Mouse (Mus musculus): ENCODE results near the gene Clcf1. TPM values are rescaled to one million over a fixed set of nuclear protein-coding genes. Genes with fewer than 3 reads are reported as not detected.
"Not testable (repeated sequence)": the region's sequence is repeated elsewhere in the genome, so short reads cannot be mapped to it uniquely, and the experiment has no call there.

Clcf1 gene
- total RNA-seq, 2 experiments from 2014 or later: 0.15 TPM; not detected in 1

DNA sequence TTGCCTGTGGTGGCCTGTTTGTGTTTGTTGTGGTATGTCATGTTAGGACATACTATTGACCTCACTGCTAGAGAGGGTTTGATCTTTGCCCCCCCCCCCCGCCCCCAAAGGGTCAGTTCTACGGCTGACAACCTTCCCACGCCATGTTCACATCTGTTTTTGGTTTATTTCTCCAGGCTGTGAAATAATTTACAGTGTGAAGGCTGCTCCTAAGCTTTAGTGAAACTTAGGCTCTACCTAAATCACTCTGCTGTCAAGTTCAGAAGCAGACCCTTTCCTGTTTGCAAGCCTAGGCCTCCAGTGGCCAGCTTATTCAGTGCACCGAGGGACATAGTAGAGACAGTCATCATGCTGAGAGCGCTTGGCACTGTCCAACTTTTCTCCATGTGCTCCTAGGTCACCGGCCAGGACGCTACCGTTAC, 26.2 kb downstream of the Clcf1 start:
- ATAC-seq (replicated peaks; ENCODE audit: low FRiP score, poor library complexity, severe bottlenecking): no peak

DNA sequence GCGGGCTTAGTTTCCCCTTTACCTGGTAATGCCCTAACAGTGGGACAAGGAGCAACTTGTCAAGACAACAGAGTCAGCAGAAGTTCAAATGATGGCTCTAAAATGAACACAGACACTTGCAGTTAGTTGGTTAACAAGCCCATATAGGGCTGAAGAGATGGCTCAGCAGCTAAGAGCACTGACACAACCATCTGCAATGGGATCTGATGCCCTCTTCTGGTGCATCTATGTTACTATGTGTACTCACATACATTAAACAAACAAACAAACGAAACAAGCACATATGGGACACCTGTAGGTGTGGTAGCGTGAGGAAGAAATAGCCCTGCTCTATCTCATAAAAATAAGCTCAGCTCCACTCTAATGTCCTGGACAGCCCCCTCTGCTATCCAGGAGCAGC, 28.4 kb downstream of the Clcf1 start:
- ATAC-seq (replicated peaks; ENCODE audit: low FRiP score, poor library complexity, severe bottlenecking): 0 out of 2 replicates have a peak, but pooled peaks have one; percentile 42

DNA sequence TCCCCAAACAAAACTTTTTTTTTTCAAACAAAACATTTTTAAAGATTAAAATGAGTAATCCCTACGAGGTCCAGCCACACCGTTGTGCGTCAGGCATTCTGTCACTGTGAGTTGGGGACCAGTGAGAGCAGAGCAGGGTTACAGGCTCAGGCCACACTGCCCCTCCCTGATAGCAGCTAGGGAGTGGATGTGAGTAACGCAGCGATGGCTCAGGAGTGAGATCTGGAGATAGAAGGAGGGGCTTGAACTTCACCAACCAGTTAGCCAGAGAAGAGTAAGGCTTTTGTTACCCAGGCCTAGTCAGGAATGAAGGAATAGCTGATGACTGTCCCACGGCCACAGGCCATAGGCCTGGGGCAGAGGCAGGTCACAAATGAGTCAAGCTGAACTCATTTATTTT, 30.7 kb downstream of the Clcf1 start:
- no peak for ATAC-seq (replicated peaks; ENCODE audit: low FRiP score, poor library complexity, severe bottlenecking)

DNA sequence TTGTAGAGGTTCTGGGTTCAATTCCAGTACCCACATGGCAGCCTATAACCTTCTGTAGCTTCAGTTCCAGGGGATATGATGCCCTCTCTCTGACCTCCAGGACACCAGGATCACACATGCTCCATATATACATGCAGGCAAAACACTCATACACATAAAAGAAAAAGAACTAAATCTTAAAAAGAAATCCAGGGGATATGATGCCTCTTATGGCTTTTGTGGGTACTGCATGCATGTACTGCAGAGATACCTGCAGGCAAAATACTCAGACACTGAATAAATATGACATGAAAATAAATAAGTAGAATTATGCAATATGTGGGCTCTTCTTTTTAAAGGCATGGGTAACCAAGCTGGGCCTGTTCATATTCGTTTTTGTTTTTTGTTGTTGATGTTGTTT, 33.0 kb downstream of the Clcf1 start:
- 0 out of 2 replicates have a peak, but pooled peaks have one; percentile 42 for ATAC-seq (replicated peaks; ENCODE audit: low FRiP score, poor library complexity, severe bottlenecking)

DNA sequence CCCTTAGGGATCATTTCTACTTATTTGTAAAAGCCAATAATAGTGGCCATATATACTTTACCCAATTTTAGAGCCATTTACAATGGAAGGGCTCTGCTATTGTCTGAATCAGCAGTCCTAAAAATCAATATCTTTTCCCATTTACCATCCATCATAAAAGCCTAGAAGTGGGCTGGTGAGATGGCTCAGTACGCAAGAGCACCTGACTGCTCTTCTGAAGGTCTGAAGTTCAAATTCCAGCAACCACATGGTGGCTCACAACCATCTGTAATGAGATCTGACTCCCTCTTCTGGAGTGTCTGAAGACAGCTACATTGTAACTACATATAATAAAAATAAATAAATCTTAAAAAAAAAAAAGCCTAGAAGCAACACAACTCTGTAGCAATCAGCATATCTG, 34.6 kb downstream of the Clcf1 start:
- ATAC-seq (replicated peaks; ENCODE audit: low FRiP score, poor library complexity, severe bottlenecking): not testable (repeated sequence)

DNA sequence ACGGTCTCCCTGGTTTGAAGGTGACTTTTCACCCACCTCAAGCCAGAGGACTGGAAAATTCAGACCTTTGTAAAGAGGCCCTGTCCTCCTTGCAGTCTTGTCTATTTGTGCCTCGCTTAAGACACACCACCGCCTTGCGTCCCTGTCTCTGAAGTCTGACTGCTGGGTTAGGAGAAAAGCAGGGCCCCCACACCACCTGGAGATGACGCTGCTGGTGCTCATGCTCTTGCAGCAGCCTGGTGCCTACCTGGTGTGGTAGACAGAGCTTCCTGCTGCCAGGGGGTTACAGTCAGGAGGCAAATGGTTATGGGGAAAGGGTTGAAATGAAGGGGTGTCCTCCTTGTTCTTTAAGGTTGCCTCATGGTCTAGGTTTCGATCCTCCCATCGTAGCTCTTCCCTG, 40.2 kb downstream of the Clcf1 start:
- no peak for ATAC-seq (replicated peaks; ENCODE audit: low FRiP score, poor library complexity, severe bottlenecking)

DNA sequence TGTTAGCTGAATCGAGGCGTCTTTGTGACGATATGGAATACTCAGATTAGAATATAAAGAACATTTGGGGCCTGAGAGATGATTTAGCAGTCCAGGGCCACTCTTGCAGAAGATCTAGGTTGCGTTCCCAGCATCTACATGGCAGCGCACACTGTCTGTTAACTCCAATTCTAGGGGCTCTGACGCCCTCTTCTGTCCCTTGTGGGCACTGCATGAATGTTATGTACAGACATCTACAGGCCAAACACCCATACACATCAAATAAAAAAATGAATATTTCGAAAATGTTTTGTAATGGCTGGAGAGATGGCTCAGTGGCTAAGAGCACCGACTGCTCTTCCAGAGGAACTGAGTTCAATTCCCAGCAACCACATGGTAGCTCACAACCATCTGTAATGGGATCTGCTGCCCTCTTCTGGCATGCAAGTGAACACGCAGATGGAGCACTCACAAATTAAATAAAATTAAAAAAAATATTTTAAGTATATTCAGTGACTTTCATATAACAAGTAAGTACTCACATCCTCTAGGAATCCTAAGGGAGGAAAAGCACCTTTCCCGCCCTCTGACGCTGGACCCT, 41.6 kb downstream of the Clcf1 start:
- ATAC-seq (replicated peaks; ENCODE audit: low FRiP score, poor library complexity, severe bottlenecking): no peak

DNA sequence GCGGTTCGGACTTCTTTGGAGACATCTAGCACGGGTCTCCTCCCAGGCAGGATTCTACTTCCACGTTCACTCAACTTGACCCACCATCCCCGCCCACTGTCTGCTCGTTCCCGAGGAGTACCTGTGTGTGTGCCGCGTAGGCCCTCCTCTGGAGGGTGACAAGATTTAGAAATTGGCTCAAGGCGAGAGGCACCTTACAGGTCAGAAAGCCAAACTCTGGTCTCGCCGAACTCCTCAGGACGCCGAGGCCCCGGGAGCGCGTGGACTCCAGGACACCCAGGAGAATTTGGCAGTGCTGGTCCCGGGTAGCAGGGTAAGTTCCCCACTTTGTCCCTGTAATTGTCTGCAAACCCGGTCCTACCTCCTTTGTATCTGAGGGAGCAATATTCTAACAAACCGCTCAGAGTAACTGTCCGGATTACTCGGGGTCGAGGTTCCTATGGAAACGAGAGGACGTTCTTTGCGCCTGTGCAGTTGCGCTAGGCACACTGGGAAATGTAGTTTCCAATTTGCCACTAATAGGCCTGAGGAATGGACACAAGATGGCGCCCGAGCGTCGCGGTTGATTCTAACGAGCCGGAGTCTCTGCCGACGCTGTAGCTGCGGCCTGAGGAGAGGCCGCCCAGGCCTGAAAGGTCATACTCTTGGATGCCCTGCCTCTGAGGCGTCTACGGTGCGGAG, 43.3 kb downstream of the Clcf1 start:
- peak; percentile 91 for ATAC-seq (replicated peaks; ENCODE audit: low FRiP score, poor library complexity, severe bottlenecking)

DNA sequence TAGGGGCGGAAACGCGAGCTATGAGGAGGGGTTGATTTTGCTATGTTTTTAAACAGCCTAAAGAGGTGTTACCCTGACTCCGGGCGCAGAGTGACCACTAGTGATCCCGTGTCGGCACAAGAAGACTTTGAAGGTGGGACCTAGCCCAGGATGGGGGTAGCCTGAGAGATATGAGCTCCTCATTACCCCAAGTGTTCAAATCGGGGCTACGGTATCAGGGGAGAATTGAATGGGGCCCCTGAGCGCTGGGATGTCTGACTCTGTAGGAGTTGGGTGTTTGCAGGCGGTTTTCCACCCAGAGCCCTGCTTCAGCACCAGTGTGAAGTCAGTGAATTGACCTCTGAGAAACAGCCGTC, 43.8 kb downstream of the Clcf1 start:
- no peak for ATAC-seq (replicated peaks; ENCODE audit: low FRiP score, poor library complexity, severe bottlenecking)

DNA sequence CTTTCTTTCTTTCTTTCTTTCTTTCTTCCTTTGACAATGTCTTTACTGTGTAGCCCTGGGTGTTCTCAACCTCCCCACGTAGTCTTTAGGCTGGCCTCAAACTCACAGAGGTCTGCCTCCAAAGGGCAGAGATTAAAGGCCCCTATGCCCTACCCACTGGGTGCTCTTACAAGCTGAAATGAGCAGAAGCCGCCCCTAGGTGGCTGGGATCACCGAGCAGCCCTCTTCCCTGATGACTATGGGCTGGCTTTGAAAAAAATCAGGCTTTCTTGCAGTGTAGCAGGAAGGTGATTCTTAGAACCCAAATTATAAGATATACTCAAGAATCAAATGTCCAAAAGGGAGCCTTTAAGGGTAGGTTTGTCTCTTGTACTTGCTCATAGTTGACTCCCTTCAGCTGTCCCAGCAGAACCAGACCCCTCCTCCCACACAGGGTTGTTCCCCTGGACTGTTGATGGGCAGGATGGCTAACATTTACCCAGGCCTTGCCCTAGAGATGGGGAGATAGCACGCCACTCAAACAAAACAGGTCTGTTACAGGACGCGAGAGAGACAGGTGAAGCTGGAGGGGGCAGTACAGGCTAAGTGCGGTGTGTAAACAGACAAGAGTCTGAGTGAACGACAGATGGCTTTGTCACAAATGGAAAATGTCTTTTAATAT, 47.1 kb downstream of the Clcf1 start:
- ATAC-seq (replicated peaks; ENCODE audit: low FRiP score, poor library complexity, severe bottlenecking): no peak

DNA sequence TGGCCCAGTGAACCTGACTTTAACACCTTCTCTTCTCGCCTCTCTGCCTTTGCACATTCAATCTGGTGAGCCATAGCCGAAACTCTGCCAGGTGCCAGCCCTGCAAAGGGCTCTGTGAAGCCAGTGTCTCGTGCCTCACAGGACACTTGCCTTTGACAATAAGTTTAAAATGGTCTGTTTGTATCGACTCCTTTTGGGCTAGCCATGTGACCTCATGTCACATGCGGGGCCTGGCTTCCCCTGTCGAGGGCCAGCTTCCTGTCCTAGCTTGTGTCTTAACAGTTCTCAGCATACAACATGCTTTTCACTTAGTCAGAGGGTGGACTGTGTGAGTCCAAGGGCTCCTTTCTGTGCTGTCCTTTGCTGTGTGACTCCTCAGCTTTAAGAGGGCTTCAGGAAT, 48.7 kb downstream of the Clcf1 start:
- no peak for ATAC-seq (replicated peaks; ENCODE audit: low FRiP score, poor library complexity, severe bottlenecking)

DNA sequence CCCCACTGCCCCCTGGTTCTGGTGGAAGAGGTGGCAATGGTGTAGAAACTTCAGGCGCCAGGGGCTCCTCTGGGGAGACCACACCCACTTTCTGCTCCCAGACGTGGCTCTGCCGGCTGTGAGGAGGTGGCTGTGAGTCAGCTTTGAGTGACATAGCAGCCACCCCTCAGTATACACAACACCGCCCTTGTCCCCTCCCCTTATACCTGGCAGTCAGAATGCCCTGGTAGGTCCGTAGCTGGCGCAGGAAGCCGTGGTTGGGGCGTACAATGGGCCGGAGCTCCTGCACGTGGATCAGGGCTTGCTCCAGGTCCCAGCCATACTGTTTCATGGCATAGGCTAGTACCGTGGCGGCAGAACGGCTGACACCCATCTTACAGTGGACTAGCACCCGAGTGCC, 49.7 kb downstream of the Clcf1 start:
- ATAC-seq (replicated peaks; ENCODE audit: low FRiP score, poor library complexity, severe bottlenecking): no peak

DNA sequence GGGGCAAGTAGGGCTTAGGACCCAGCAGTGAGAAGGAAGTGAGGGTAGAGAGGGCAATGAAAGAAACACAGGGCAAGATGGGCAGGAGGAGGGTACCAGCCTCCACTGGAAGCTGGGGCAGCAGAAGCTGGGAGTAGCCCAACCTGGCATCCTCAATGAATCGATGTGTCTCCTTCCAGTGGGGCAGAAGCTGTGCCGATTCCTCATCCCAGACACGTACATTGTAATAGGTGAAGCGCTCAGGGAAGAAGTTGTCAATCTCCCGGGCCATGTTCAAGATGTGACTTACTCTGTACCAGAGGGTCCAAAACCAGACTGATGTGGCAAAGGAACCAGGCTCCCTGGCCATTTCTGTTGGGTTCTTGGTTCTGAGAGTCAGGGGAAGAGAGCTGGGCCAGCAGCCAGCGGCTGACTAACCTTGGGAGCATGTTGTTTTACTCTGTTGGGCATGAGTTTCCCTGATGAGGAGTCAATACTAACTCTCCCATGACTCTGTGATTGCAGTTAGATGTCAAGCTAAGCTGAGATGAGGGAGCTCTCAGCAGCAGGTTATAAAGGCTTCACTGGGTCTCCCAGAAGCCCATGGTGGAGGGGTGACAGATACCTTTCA, 50.2 kb downstream of the Clcf1 start:
- no peak for ATAC-seq (replicated peaks; ENCODE audit: low FRiP score, poor library complexity, severe bottlenecking)

DNA sequence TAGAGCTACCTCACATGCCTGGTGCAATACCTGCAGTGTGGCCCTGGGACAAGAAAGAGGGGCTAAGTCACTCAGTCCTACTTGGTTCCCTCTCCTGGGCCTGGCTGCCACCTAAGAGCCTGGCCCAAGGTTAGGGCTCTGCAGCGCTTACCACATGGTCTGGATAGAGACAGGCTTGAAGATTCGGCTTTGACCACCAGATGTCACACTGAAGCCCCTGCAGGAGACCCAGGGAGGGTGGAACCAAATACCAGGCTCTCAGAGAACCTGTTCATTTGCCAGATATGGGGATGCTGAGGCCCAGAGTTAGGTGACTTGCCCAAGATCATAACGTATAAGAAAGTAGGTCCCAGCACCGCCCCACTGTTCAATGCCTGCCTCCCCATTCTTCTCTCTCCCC, 51.9 kb downstream of the Clcf1 start:
- no peak for ATAC-seq (replicated peaks; ENCODE audit: low FRiP score, poor library complexity, severe bottlenecking)

DNA sequence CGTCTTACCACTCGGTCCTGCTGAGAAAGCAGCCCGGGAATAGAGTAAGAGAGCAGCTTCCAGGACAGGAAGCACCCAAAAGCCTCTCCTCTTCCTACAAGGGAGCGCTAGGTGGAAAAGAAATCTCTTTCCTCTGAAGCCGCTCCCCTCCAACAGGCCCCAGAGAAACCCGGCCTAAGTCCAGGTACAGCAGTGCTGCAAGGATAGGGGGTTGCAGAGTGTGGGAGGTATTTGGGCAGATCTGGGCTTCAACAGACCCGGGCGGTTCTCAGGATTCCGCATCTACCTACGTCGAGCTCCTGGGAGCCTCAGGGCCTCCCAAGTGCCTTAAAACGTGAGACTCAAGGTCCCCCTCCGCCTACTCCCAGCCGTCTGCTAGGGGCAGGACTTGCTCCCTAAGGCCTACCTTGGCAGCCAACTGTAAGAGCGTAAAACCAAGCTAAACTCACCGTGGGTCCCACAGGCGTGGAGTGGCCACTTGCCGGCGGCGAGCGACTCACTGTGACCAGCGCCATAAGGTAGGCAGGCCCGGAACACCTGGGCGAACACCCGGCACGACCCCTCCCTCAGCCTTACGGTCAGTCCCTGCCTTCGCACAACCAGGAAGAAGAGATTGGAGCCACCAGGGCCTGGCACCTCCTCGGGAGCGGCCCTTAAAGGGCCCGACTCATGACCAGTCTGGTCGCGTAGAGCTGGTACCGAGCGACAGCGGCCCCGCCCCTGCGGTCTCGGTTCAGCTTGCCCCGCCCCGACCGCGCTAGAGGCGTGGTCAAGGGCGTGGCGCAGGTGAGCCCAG, 54.7 kb downstream of the Clcf1 start, which contains the start of gene Ssh3:
Ssh3 (minus strand) TSS at position 615 of the 796 bp plus-strand sequence.
- peak; percentile 72 for ATAC-seq (replicated peaks; ENCODE audit: low FRiP score, poor library complexity, severe bottlenecking)

DNA sequence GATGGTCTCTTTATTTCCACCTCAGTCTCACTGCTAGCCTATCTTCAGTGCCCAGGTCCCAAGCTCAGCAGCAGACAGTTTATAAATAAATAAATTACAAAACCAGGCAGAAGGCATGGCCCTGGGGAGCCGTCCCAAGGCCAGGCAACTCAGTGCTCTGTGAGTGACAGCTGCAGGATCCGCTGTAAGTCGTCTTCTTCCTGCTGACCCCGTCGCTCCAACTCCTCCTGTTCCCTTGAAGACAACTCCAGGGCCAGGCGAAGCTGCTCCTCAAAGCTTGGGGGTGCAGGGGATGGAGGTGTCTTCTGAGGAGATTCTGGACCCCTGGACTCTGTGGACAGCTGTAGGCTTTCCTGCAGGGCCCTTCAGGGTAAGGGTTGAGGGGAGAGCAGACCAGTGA, 56.1 kb downstream of the Clcf1 start:
- ATAC-seq (replicated peaks; ENCODE audit: low FRiP score, poor library complexity, severe bottlenecking): no peak

DNA sequence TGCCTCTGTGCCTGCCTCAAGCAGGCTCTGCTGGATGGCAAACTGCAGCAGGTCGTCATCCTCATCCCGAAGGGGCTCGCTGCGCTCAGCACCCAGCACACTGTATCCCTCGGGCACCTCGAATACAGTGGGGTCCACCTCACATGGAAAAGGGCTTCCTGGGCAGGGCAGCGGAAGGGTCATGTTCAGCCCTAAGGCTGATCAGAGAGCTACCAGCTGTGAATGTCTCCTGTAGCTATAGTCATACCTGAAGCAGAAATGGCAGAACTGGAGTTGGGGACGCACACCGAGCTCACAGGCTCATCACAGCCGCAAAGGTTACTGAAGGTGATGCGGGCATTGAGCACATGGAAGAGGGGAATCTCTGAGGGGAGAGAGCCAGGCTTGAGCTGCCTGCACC, 56.9 kb downstream of the Clcf1 start:
- ATAC-seq (replicated peaks; ENCODE audit: low FRiP score, poor library complexity, severe bottlenecking): no peak

Measured in erythroid progenitor cell, adult 5-6 weeks (primary cell).